In genomic region chr1:40278720-40279119, GRCm38 (mm10) we compare ENCODE assay signal across 18 mouse cellular contexts.
"Had no signal": no experiment of that assay in that cellular context is flagged by ENCODE, and none has a peak within 500 bp of the region (broad histone marks: within the 10 kb centered on the region; RNA-seq: fewer than 3 reads in every experiment).

No protein-coding gene starts in this region.

- H3K9ac ChIP-seq: liver, embryonic 14.5 days; liver, postnatal 0 days; lung, embryonic 14.5 days; midbrain, embryonic 12.5 days; midbrain, embryonic 15.5 days; neural tube, embryonic 13.5 days had no signal

- H3K4me3 ChIP-seq: midbrain, embryonic 12.5 days; midbrain, embryonic 15.5 days; neural tube, embryonic 13.5 days had no signal

- H3K4me1 ChIP-seq: midbrain, embryonic 12.5 days; midbrain, embryonic 15.5 days; neural tube, embryonic 13.5 days had no signal

- H3K27me3 ChIP-seq: midbrain, embryonic 12.5 days; midbrain, embryonic 15.5 days; neural tube, embryonic 13.5 days had no signal

- H3K9me3 ChIP-seq: midbrain, embryonic 12.5 days; midbrain, embryonic 15.5 days; neural tube, embryonic 13.5 days had no signal

- DNase-seq: kidney, adult 18-20 months; kidney, adult 9 months; kidney, postnatal 14 days; kidney, postnatal 4 days; liver, postnatal 0 days; lung, postnatal 10 days; lung, postnatal 4 days; retina, postnatal 1 day; right cerebral cortex, postnatal 25 days; spleen, adult 18-20 months; thymus, adult 18-20 months; thymus, postnatal 4 days had no signal

- H3K36me3 ChIP-seq: midbrain, embryonic 12.5 days; midbrain, embryonic 15.5 days; neural tube, embryonic 13.5 days had no signal

- H3K4me2 ChIP-seq: liver, embryonic 11.5 days; lung, embryonic 14.5 days; midbrain, embryonic 12.5 days; midbrain, embryonic 15.5 days; neural tube, embryonic 13.5 days had no signal

- H3K27ac ChIP-seq: liver, embryonic 14.5 days; midbrain, embryonic 12.5 days; midbrain, embryonic 15.5 days; neural tube, embryonic 13.5 days had no signal

- ATAC-seq: liver, postnatal 0 days; midbrain, embryonic 15.5 days had no signal
